Mouse (Mus musculus): ENCODE measurements around the gene Tm7sf2.

GRCm38 (mm10) chr19:6058966-6059365, 9.2 kb downstream of the Tm7sf2 start:
- TF ChIP-seq ZC3H11A (IDR thresholded peaks at IDR 0.05; ENCODE audit: borderline replicate concordance, low read depth, low read length) = no peak
- TF ChIP-seq HCFC1 (IDR thresholded peaks at IDR 0.05; ENCODE audit: borderline replicate concordance, insufficient read depth, low read length) = no peak
- no peak for TF ChIP-seq CHD2 (IDR thresholded peaks at IDR 0.05; ENCODE audit: low read depth, low read length)
- no peak for TF ChIP-seq MAFK (IDR thresholded peaks at IDR 0.05; ENCODE audit: insufficient read depth, low read depth, low read length)
- no peak for TF ChIP-seq ZNF384 (IDR thresholded peaks at IDR 0.05; ENCODE audit: low read depth, low read length)

Data from ES-E14 (cell line).